Mouse (Mus musculus): Measurements from ENCODE around the gene Gipc3.

Gene Gipc3

GRCm38 (mm10) chr10:81375322-81375721 lies 32.3 kb upstream of the Gipc3 start:
- DNase-seq (ENCODE audit: low read depth, low spot score): no peak

GRCm38 (mm10) chr10:81367207-81367495 lies 24.1 kb upstream of the Gipc3 start:
- DNase-seq (ENCODE audit: low read depth, low spot score): no peak

GRCm38 (mm10) chr10:81366477-81367206 lies 23.6 kb upstream of the Gipc3 start:
- no peak for DNase-seq (ENCODE audit: low read depth, low spot score)

- DNase-seq (ENCODE audit: low read depth, low spot score): peak; percentile 91
Observed at GRCm38 (mm10) chr10:81365672-81366476, 22.8 kb upstream of the Gipc3 start, which contains the start of gene 4930404N11Rik. TSS of gene 4930404N11Rik (minus strand) at chr10:81365816.

- DNase-seq (ENCODE audit: low read depth, low spot score): no peak
Observed at GRCm38 (mm10) chr10:81365073-81365472, 22.0 kb upstream of the Gipc3 start.

- DNase-seq (ENCODE audit: low read depth, low spot score): no peak
Observed at GRCm38 (mm10) chr10:81364666-81365065, 21.6 kb upstream of the Gipc3 start.

GRCm38 (mm10) chr10:81363436-81364346 lies 20.6 kb upstream of the Gipc3 start:
- peak; percentile 59 for DNase-seq (ENCODE audit: low read depth, low spot score)

GRCm38 (mm10) chr10:81362336-81362949 lies 19.4 kb upstream of the Gipc3 start:
- DNase-seq (ENCODE audit: low read depth, low spot score): peak; percentile 79

GRCm38 (mm10) chr10:81360721-81361120 lies 17.7 kb upstream of the Gipc3 start:
- peak; percentile 74 for DNase-seq (ENCODE audit: low read depth, low spot score)

- DNase-seq (ENCODE audit: low read depth, low spot score): no peak
Observed at GRCm38 (mm10) chr10:81358841-81359240, 15.8 kb upstream of the Gipc3 start.

GRCm38 (mm10) chr10:81358209-81358608 lies 15.1 kb upstream of the Gipc3 start:
- peak; percentile 82 for DNase-seq (ENCODE audit: low read depth, low spot score)

- peak; percentile 94 for DNase-seq (ENCODE audit: low read depth, low spot score)
Observed at GRCm38 (mm10) chr10:81356991-81357844, 14.2 kb upstream of the Gipc3 start, which contains the start of gene Mfsd12. TSS of gene Mfsd12 (plus strand) at chr10:81357491.

GRCm38 (mm10) chr10:81356352-81356990 lies 13.4 kb upstream of the Gipc3 start:
- no peak for DNase-seq (ENCODE audit: low read depth, low spot score)

GRCm38 (mm10) chr10:81355533-81355932 lies 12.5 kb upstream of the Gipc3 start:
- DNase-seq (ENCODE audit: low read depth, low spot score): no peak

- peak; percentile 76 for DNase-seq (ENCODE audit: low read depth, low spot score)
Observed at GRCm38 (mm10) chr10:81354738-81355477, 11.8 kb upstream of the Gipc3 start.

- peak; percentile 91 for DNase-seq (ENCODE audit: low read depth, low spot score)
Observed at GRCm38 (mm10) chr10:81351678-81352291, 8.7 kb upstream of the Gipc3 start.

GRCm38 (mm10) chr10:81350351-81351063 lies 7.4 kb upstream of the Gipc3 start, which contains the start of gene Hmg20b:
TSS of gene Hmg20b (minus strand) at chr10:81350480.
- peak; percentile 100 for DNase-seq (ENCODE audit: low read depth, low spot score)

GRCm38 (mm10) chr10:81349961-81350350 lies 6.9 kb upstream of the Gipc3 start:
- no peak for DNase-seq (ENCODE audit: low read depth, low spot score)
